Mouse (Mus musculus): ENCODE results near the gene Smtnl2.
"Not testable (repeated sequence)": the region's sequence is repeated elsewhere in the genome, so short reads cannot be mapped to it uniquely, and the experiment has no call there.

Gene Smtnl2

GRCm38 (mm10) chr11:72411093-72411921 is at the start of gene Smtnl2:
Gene Smtnl2 (minus strand): TSS chr11:72411713.
- peak; percentile 24 for DNase-seq (ENCODE audit: low read depth, low spot score)

- DNase-seq (ENCODE audit: low read depth, low spot score): no peak
Measured at GRCm38 (mm10) chr11:72458502-72458901, 47.0 kb upstream of the Smtnl2 start.

GRCm38 (mm10) chr11:72457995-72458496 is 46.5 kb upstream of the Smtnl2 start:
- DNase-seq (ENCODE audit: low read depth, low spot score): no peak

- no peak for DNase-seq (ENCODE audit: low read depth, low spot score)
Measured at GRCm38 (mm10) chr11:72455694-72456093, 44.2 kb upstream of the Smtnl2 start.

DNA sequence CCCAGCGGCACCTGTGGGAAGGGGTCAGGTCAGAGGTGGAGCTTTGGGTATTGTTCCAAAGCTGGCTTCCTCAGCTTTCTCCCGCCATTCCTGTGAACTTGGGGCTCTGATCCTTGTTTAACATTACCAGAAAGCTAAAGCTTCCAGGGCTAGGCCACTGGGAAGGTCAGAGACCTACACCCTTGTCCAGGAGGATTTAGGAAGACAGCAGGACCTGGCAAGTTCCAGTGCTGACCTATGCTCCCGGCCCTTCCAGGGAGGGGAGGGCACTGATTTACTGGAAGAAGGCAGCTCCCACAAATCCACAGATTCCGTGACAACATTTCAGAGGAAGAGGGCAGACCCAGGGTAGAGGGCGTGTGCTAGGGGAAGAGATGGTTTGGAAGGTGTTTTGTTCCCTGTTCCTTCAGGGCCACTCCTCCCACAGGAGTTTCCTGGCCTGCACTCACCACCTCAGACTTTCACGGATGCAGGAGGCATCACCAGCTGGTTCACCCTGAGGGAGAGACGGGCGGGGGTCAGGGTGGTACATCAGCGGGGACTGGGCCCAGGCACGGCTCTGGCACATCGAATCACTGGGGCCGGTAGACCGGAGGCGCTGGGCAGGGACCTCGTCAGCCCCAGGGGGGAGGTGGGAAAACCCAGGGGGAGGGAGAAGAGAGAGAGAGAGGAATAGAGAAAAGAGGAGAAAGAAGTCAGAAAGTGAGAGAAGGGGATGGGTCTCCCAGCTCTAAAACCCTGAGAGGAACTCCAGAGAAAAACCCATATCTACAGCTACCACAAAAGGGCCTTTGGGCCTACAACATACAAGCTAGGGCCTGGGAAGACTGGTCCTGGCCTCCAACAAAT is 41.8 kb upstream of the Smtnl2 start:
- no peak for DNase-seq (ENCODE audit: low read depth, low spot score)

GRCm38 (mm10) chr11:72452140-72452665 is 40.7 kb upstream of the Smtnl2 start:
- DNase-seq (ENCODE audit: low read depth, low spot score): no peak

DNA sequence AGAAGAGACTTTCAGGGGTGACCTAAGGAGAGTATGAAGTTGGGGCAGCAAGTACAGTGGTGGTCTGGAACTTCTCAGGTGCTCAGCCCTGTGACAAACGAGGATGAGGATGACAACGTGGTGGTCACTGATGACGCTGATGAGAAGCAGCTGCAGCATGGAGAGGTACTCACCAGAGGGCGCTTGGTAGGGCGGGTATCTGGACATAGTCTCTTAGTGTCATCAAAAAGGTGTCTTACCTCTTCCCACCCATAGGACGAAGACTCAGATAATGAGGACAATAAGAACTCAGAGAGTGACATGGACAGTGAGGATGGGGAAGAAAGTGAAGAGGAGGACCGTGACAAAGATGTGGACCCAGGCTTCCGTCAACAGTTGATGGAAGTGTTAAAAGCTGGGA is 36.0 kb upstream of the Smtnl2 start:
- no peak for DNase-seq (ENCODE audit: low read depth, low spot score)

DNA sequence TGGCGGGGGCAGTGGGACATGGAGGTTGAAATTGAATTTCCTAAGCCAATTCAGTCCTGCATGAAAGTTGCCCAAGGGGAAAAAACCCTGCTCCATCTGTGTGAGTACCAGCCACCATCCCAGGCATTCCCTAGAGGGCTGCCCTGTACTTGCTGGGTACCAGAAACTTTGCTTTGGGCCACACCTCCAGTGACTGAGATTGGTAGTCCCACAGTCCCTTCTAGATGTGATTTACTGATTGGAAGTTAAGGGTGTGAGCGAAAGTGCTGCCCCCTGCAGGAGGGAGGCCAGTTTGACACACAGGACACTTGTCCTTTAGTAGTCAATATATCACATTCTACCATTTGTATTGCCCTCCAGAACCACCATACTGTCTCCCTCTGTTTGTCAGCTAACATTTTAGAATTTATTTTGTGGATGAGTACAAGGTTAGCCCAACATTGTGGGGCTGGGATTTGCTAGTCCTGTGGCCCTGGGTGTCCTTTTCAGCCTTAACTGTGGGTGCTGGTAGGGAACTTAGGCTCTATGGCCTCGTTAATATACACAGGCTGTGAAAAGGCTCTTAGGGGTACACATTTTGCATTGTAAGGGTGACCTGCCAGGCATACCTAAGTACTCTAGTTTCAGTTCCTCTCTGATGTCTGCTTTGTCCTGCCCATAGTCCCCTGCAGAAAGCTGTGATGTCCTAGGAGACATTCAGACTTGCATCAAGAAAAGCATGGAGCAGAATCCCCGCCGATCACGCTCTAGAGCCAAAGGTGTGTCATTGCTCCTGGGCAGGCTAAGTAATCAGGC is 35.0 kb upstream of the Smtnl2 start:
- no peak for DNase-seq (ENCODE audit: low read depth, low spot score)

GRCm38 (mm10) chr11:72440965-72441664 is 29.6 kb upstream of the Smtnl2 start, which contains the start of gene Mybbp1a:
Gene Mybbp1a (plus strand): TSS chr11:72441355.
- peak; percentile 98 for DNase-seq (ENCODE audit: low read depth, low spot score)

DNA sequence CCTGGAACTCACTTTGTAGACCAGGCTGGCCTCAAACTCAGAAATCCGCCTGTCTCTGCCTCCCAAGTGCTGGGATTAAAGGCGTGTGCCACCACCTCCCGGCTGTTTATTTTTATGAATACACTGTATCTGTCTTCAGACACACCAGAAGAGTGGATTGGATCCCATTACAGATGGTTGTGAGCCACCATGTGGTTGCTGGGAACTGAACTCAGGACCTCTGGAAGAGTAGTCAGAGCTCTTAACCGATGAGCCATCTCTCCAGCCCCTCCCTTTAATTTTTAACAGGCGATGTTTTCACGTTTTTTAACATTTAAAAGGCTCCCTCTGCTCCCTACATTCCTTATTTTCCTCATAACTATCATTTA is 29.1 kb upstream of the Smtnl2 start:
- not testable (repeated sequence) for DNase-seq (ENCODE audit: low read depth, low spot score)

- DNase-seq (ENCODE audit: low read depth, low spot score): no peak
Measured at GRCm38 (mm10) chr11:72438411-72438810, 26.9 kb upstream of the Smtnl2 start.

GRCm38 (mm10) chr11:72436756-72437650 is 25.5 kb upstream of the Smtnl2 start:
- no peak for DNase-seq (ENCODE audit: low read depth, low spot score)

GRCm38 (mm10) chr11:72436271-72436670 is 24.8 kb upstream of the Smtnl2 start:
- DNase-seq (ENCODE audit: low read depth, low spot score): no peak

DNA sequence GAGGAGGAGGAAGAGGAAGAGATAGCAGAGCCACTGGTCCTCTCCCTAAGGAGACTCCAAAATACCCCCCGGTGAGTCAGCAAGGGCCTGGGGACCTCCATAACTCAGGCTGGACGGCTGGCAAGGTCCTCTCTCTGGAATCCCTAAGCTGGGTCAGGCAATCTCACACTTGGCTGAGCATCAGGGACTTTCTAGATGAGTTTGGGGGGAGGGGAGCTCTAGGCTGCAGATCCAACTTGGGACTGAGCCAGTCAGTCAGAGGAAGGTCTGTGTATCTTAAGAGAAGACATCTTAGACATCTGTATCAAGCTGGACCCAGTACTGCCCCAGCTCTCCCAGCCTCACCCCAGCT is 24.2 kb upstream of the Smtnl2 start:
- no peak for DNase-seq (ENCODE audit: low read depth, low spot score)

DNA sequence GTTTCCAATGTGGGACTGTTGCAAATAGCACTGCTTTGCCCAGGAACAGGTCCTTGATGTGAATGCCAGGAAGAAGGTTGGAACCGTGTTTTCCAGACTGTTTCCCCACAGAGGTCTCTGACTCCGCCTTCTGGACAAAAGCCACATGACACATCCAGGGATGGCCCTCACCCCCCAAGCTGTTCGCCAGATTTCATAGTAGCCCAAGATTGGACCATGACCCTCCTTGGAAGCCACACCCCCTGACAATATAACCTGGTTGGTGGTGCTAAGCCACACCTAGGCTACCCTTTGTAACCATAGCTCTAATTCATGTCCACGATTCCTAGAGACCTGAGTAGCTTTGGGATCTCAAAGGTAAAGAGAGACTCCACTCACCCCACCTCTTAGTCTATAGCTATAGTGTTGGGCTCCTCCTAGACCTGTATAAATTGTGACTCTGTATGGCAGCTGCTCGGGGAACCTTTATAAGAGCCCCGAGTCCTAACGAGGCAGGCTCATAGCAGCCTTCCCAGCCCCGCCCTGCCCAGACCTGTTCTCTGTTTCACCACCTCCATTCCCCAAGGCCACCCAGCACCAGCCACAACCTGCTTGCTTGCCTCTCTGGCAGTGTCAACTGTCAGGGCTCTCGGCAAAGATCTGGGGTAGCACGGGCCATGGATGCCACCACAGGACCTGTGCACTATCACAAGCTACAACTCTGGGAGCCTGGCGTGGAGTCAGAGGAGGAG is 23.6 kb upstream of the Smtnl2 start, which contains the start of gene Ggt6:
TSS of gene Ggt6 (plus strand) at position 564 of the 731 bp plus-strand sequence.
- DNase-seq (ENCODE audit: low read depth, low spot score): no peak

DNA sequence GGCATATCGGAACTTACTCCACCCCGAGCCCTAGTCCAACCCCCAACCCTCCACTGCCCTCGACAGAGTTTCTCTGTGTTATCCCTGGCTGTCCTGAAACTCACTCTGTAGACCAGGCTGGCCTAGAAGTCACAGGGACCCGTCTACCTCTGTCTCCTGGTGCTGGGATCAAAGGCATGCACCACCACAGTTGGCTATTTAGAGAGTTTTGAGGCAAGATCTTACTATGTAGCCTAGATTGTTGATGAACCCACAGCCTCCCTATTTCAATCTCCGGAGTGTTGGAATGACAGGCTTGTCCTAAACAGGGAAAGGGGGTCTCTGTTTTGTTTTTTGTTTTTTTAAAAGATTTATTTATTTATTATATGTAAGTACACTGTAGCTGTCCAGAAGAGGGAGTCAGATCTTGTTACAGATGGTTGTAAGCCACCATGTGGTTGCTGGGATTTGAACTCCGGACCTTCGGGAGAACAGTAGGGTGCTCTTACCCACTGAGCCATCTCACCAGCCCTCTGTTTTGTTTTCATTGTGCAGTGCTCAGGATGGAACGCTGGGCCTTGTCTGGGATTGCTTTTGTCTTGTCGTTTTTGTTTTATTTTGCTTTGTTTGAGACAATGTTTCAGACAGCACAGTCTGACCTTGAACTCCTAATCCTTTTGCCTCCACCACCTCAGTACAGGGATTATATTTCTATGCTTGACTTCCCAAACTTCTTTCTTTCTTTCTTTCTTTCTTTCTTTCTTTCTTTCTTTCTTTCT is 19.0 kb upstream of the Smtnl2 start:
- not testable (repeated sequence) for DNase-seq (ENCODE audit: low read depth, low spot score)

DNA sequence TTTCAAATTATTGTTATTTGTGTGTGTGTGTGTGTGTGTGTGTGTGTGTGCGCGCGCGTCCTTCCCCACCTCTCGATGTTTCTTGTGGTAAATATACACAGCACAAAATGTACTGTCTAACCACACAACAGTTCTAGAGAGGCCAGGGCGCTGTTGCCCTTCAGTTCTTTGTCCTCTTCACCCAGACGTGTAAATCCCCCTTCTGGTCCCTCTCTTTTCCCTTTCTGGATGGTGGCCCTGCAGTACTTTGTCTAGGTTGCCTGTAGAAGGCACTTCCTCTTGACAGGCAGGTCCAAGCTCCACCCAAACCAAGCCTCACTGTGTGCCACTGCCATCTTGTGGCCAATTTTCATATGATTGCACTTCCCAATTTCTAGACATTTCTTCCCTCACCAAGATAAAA is 17.8 kb upstream of the Smtnl2 start:
- DNase-seq (ENCODE audit: low read depth, low spot score): peak; percentile 62

DNA sequence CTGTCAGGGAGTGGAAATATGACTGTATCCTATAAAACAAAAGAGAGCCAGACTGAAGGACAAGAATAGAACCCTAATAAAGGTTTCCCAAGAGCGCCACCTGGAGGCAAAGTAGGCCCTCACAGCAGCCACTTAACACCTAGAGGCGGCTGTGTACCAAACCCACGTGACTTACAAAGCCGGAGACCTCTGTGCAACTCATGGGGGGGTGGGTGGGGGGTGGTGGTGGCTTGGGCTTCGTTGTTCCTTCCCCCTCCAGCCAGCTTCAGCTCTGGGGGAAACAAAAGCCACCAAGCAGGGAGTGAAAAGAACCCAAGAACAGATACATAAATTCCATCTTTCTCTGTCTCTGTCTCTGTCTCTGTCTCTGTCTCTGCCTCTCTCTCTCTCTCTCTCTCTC is 17.2 kb upstream of the Smtnl2 start:
- DNase-seq (ENCODE audit: low read depth, low spot score): peak; percentile 75
